Comparison of ENCODE assay signal across 8 mouse cellular contexts in the genomic region with DNA sequence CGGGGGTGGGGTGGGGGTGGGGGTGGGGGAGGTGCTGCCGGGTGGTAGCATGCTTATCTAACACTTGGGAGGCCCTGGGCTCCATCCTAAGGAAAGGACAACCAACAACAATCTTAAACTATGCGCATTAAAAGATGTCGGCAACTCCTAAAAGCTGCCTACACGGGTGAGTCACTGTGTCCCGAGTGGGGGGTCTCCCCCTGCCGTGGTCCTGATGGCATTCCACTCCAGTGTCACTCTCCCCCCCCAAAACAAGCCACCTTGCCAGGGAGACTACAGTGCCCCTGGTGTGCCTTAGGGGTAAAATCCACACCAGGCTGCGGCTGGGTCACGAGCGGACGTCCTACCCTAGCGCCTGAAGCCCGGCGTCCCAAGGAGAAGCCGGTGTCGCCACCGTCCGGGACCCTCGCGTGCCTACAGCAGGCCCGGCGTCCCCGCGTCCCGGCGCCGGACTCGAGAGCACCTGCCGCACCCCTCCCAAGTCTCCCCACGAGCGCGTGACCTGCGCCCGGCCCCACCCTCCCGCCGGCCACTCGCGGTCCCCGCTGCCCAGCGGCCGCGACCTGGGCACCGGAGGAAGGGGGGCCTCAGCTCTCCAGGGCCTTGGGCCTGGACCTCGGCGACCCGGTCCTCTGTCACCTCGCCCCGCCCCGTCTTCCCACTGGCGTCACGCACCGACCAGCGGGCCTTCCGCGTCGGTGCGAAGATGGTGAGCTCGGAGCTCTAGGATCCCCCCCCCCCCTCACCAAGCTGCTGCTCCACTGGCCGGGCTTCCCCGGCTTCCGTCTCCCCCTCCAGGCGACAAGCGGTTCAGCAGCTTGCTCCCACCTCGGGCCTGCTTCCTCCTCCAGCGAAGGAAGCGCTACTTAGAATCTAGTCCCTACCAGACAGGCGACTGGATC. TPM values are rescaled to one million over a fixed set of nuclear protein-coding genes. Genes with fewer than 3 reads are reported as not detected.
DNase-seq lines count a peak whose midpoint lies in the region; ATAC-seq lines count a peak whose summit lies in the region.

A gene (minus strand): TSS at position 874 of the 902 bp plus-strand sequence.

- H3K4me2 ChIP-seq in hindbrain, embryonic 13.5 days, result peak within 1 kb of the TSS; percentile 86

- no peaks in the 10 kb centered on the region for H3K9me3 ChIP-seq in hindbrain, embryonic 13.5 days

- H3K9ac ChIP-seq in hindbrain, embryonic 13.5 days, result peak within 1 kb of the TSS; percentile 88

- H3K36me3 ChIP-seq in hindbrain, embryonic 13.5 days, result peaks cover 54% of the 10 kb centered on the region

- no peaks in the 10 kb centered on the region for H3K27me3 ChIP-seq in hindbrain, embryonic 13.5 days

- H3K4me1 ChIP-seq in hindbrain, embryonic 13.5 days (replicated peaks), result peaks cover 18% of the 10 kb centered on the region

- peak; percentile 89 for ATAC-seq in hindbrain, embryonic 13.5 days (ENCODE audit: low FRiP score)

- peak; percentile 96 for DNase-seq in R1 (ENCODE audit: low read depth, low spot score)
- DNase-seq in cerebellum, postnatal 14 days, result peak; percentile 90 to 92
- peak; percentile 56 to 72 for DNase-seq in frontal cortex, postnatal 25 days (ENCODE audit: low spot score in 2 of 2)
- peak; percentile 78 for DNase-seq in left cerebral cortex, adult 11 months (ENCODE audit: low spot score)
- peak; percentile 93 for DNase-seq in lung, postnatal 36 days
- DNase-seq in retina, embryonic 14.5 days (ENCODE audit: low spot score), result peak; percentile 86
- DNase-seq in thymus, postnatal 36 days, result peak; percentile 84 to 87

- H3K27ac ChIP-seq in hindbrain, embryonic 13.5 days, result peak within 1 kb of the TSS; percentile 95

- WGBS in hindbrain, embryonic 13.5 days, result 2% methylated on average over 63 of the region's 67 CpGs

- H3K4me3 ChIP-seq in hindbrain, embryonic 13.5 days, result peak within 1 kb of the TSS; percentile 56

RNA-seq across cellular contexts. Expression of the gene that starts here (rescaled TPM):
- 15.7 and 16.0 TPM in 2 replicates for polyA plus RNA-seq in hindbrain, embryonic 13.5 days (2015; fragmentation: Nextera tagmentation; extraction: Ambion mirVana)

Comparison
In these comparisons a context has a peak if more than half of its experiments do, and no peak if none do; other contexts are left out.
1. Peak in every context shown above with its lines: DNase-seq, ATAC-seq, H3K4me3 ChIP-seq and H3K27ac ChIP-seq.